Mouse (Mus musculus) heart, embryonic 11.5 days (tissue): ENCODE measurements around the gene Sipa1l2. TPM values are rescaled to one million over a fixed set of nuclear protein-coding genes. Genes with fewer than 3 reads are reported as not detected.
"Not testable (repeated sequence)": the region's sequence is repeated elsewhere in the genome, so short reads cannot be mapped to it uniquely, and the experiment has no call there.

Experiments used
- ATAC-seq: fragments of 200-750 bp; cut with Nextera tagmentation; replicated peaks from 2 replicates; pipeline ENCODE4 v1.8.0; 2017; ENCODE audit warnings: moderate library complexity; ENCODE audit not compliant: insufficient number of reproducible peaks, low FRiP score, low TSS enrichment
- H3K27ac ChIP-seq: fragments of 300-500 bp; sonication (generic); 2 replicates; pipeline ENCODE4 v1.5.1; 2014; ENCODE audit warnings: mild to moderate bottlenecking, low read depth, low read length
- H3K27me3 ChIP-seq: fragments of 300-500 bp; sonication (generic); 2 replicates; pipeline ENCODE4 v1.6.1; 2014; ENCODE audit warnings: mild to moderate bottlenecking, low read length, mixed read lengths; ENCODE audit not compliant: control insufficient read depth, insufficient read depth
- H3K36me3 ChIP-seq: fragments of 300-500 bp; sonication (generic); 2 replicates; pipeline ENCODE4 v1.6.1; 2014; ENCODE audit warnings: mild to moderate bottlenecking, low read length, moderate library complexity, mixed read lengths; ENCODE audit not compliant: control insufficient read depth, insufficient read depth
- H3K4me1 ChIP-seq: fragments of 300-500 bp; sonication (generic); 2 replicates; pipeline ENCODE4 v1.6.1; 2014; ENCODE audit warnings: low read length; ENCODE audit not compliant: control insufficient read depth, insufficient read depth
- H3K4me2 ChIP-seq: fragments of 300-500 bp; sonication (generic); 2 replicates; pipeline ENCODE4 v1.6.1; 2014; ENCODE audit warnings: mild to moderate bottlenecking, moderate library complexity
- H3K4me3 ChIP-seq: fragments of 300-500 bp; sonication (generic); 2 replicates; pipeline ENCODE4 v1.5.1; 2014; ENCODE audit warnings: low read depth, low read length
- H3K9ac ChIP-seq: fragments of 300-500 bp; sonication (generic); 2 replicates; pipeline ENCODE4 v1.6.1; 2014; ENCODE audit warnings: mild to moderate bottlenecking, low read depth, low read length, moderate library complexity
- H3K9me3 ChIP-seq: fragments of 300-500 bp; sonication (generic); replicated peaks from 2 replicates; pipeline ENCODE4 v1.6.1; 2016; ENCODE audit warnings: low read length; ENCODE audit not compliant: control insufficient read depth
- WGBS: fragments of 180-500 bp; shearing (Covaris S2); extraction: QIAGEN DNeasy Blood & Tissue Kit; methylation state at CpG from one replicate; pipeline ENCODE4 v1.1.7; 2014; ENCODE audit not compliant: insufficient replicate concordance; 5-methylcytosine and 5-hydroxymethylcytosine counted together
- polyA plus RNA-seq: library from polyadenylated mRNA; unstranded; fragments of >200 nt; fragmentation: Nextera tagmentation; extraction: Ambion mirVana; gene quantifications from 2 replicates; pipeline ENCODE4 v1.2.1, GENCODE M21; 2014

The Sipa1l2 gene
- polyA plus RNA-seq, 1 experiment from 2014 or later, result 16.8 TPM

GRCm38 (mm10) chr8:125529019-125529418 lies 40.6 kb downstream of the Sipa1l2 start:
- WGBS, result 64% methylated on average over 6 of the region's 6 CpGs
- Histone ChIP-seq H3K36me3 (no peaks in the 10 kb centered on the region), H3K27me3 (no peaks in the 10 kb centered on the region), H3K4me3 (no peak overlapping the region), H3K27ac (no peak overlapping the region), H3K4me2 (no peak overlapping the region), H3K9ac (no peak overlapping the region), H3K9me3 (no peaks in the 10 kb centered on the region), H3K4me1 (peaks cover 84% of the 10 kb centered on the region)
- no peak for ATAC-seq

- Histone ChIP-seq H3K4me3 (no peak overlapping the region), H3K9ac (no peak overlapping the region), H3K9me3 (no peaks in the 10 kb centered on the region), H3K27me3 (no peaks in the 10 kb centered on the region), H3K4me1 (peaks cover 84% of the 10 kb centered on the region), H3K36me3 (no peaks in the 10 kb centered on the region), H3K27ac (no peak overlapping the region), H3K4me2 (no peak overlapping the region)
- WGBS, result 56% methylated on average over 3 of the region's 3 CpGs
- no peak for ATAC-seq
Measured at GRCm38 (mm10) chr8:125527941-125528340, 41.7 kb downstream of the Sipa1l2 start.

DNA sequence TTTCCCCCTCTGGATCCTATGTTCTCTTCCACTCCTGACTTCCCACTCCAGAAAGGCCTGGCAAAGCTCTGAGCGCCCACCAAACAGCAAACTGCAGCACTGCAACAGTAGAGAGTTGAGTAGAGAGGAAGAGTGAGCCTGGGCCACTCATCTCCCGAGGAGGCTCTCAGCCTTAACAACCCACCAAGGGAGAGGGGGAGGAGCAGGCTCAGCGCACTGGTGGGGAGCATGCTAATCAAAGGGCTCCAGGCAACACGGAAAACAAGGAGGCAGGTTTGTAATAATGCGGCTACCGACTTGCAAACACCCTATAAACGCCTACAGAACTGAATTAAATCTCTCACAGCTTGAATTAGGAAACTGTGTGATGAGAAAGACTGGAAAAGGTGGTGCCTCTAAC lies 42.6 kb downstream of the Sipa1l2 start:
- H3K36me3 ChIP-seq, result no peaks in the 10 kb centered on the region
- 14% methylated on average over 7 of the region's 7 CpGs for WGBS
- no peak overlapping the region for H3K4me3 ChIP-seq
- H3K27ac ChIP-seq, result no peak overlapping the region
- no peaks in the 10 kb centered on the region for H3K9me3 ChIP-seq
- ATAC-seq, result no peak
- no peak overlapping the region for H3K4me2 ChIP-seq
- H3K27me3 ChIP-seq, result no peaks in the 10 kb centered on the region
- H3K9ac ChIP-seq, result no peak overlapping the region
- peaks cover 84% of the 10 kb centered on the region for H3K4me1 ChIP-seq

DNA sequence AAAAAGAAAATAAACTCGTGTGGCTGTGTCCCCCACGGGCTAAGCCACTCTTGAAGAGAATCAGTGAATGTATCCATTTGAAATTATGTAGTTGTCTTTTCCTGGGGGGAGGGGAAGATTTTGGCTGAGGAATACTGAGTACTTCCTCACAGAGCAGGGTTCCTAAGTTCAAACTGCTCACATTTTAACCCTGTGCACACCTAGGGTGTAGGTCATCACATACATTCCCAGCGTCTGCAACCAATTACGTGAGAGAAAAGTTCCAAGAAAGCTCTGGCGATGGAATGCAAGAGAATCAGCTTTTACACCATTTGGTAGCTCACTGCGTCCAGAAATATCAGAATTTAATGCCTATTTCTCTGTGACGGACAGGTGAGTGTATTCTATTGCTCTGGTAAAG lies 43.0 kb downstream of the Sipa1l2 start:
- no peak for ATAC-seq
- Histone ChIP-seq H3K4me2 (no peak overlapping the region), H3K9me3 (no peaks in the 10 kb centered on the region), H3K9ac (no peak overlapping the region), H3K36me3 (no peaks in the 10 kb centered on the region), H3K27me3 (no peaks in the 10 kb centered on the region), H3K4me3 (no peak overlapping the region), H3K4me1 (peaks cover 84% of the 10 kb centered on the region), H3K27ac (no peak overlapping the region)
- 59% methylated on average over 7 of the region's 7 CpGs for WGBS

GRCm38 (mm10) chr8:125524479-125524878 lies 45.1 kb downstream of the Sipa1l2 start:
- Histone ChIP-seq H3K27me3 (no peaks in the 10 kb centered on the region), H3K27ac (no peak overlapping the region), H3K9me3 (no peaks in the 10 kb centered on the region), H3K36me3 (no peaks in the 10 kb centered on the region), H3K4me3 (no peak overlapping the region), H3K9ac (no peak overlapping the region), H3K4me1 (peaks cover 81% of the 10 kb centered on the region), H3K4me2 (no peak overlapping the region)
- ATAC-seq, result no peak
- WGBS, result 79% methylated on average over 2 of the region's 2 CpGs

DNA sequence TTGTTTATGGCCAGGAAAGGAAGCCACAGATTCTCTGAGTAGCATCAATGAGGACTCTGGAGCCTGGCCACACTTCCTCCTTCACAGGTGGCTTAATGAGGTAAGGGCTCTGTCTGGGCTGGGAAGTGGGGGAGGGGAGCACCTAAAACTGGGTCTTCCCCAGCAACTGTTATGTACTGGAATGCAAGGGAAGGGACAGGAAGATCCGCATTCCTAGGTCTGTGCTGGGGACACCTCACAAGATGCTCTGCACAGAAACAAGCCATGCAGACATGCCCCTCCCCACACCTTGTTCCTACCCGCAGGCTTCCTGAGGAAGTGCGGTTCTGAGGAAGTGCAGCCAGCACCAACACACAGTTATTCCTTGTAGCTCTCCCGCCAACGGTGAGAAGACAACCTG lies 46.4 kb downstream of the Sipa1l2 start:
- H3K36me3 ChIP-seq, result no peaks in the 10 kb centered on the region
- H3K4me1 ChIP-seq, result peaks cover 77% of the 10 kb centered on the region
- H3K9ac ChIP-seq, result no peak overlapping the region
- H3K9me3 ChIP-seq, result no peaks in the 10 kb centered on the region
- H3K4me2 ChIP-seq, result no peak overlapping the region
- H3K27ac ChIP-seq, result no peak overlapping the region; the same call in 1 of the 2 replicates
- ATAC-seq, result no peak
- WGBS, result 26% methylated on average over 5 of the region's 5 CpGs
- H3K27me3 ChIP-seq, result no peaks in the 10 kb centered on the region
- no peak overlapping the region for H3K4me3 ChIP-seq

DNA sequence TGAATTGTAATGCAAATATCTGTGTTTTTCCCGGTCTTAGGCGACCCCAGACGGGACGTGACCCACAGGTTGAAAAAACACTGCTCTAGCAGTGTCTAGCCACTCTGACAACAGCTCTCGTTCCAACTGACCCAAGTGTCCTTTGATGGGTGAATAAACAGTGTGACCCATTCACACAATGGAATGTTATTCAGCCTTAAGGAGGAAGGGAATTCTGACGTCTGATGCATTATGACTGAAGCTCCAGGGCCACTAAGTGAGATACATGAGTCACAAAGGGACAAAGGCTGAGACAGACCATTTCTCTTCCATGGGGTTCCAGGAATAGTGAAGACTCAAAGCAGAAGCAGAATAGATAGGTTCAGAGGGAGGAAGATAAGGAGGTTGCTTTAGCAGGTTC lies 47.5 kb downstream of the Sipa1l2 start:
- Histone ChIP-seq H3K4me1 (peaks cover 70% of the 10 kb centered on the region), H3K4me2 (no peak overlapping the region), H3K4me3 (no peak overlapping the region), H3K36me3 (no peaks in the 10 kb centered on the region), H3K9me3 (no peaks in the 10 kb centered on the region), H3K9ac (no peak overlapping the region), H3K27ac (no peak overlapping the region), H3K27me3 (no peaks in the 10 kb centered on the region)
- no peak for ATAC-seq
- WGBS, result 28% methylated on average over 6 of the region's 6 CpGs

DNA sequence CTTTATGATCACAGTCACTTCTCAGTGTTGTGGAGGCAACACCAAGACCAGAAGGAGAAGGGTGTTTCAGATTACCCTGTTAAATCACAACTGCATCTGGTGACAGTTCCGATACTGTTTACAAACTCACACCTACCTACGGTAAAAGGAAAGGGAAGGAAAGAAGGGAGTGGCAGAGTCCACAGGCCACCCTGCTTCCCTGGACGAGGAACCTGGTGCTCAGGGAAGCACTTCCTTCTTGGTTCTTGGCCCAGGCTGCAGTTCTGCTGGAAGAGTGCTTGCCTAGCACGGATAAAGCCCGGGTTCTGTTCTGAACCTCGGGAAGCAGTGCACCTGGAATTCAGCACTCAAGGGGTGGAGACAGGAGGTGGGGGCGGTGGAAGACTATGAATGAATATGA lies 48.5 kb downstream of the Sipa1l2 start:
- Histone ChIP-seq H3K9me3 (no peaks in the 10 kb centered on the region), H3K9ac (no peak overlapping the region), H3K36me3 (no peaks in the 10 kb centered on the region), H3K4me1 (peaks cover 68% of the 10 kb centered on the region), H3K4me2 (no peak overlapping the region), H3K27me3 (no peaks in the 10 kb centered on the region), H3K27ac (no peak overlapping the region), H3K4me3 (no peak overlapping the region)
- WGBS, result 44% methylated on average over 7 of the region's 7 CpGs
- ATAC-seq, result no peak

DNA sequence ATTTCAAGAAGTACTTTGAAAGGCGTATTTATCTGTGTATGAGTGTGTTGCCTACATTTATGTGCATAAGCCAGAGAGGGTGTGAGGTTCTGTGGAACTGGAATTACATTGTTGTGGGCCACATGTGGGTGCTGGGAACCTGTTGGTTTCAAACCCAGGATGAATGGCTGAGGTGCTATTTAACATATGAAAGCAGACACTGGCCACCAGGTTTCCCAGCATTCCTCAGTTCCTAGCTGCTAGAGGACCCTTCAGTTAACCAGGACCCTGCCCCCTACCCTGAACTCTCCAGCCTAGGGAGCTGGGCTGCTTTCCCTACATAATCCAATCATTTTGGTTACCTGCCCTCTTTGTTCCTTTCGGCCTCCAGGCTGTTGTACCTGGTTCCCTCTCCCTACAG lies 49.3 kb downstream of the Sipa1l2 start:
- not testable (repeated sequence) for H3K4me3 ChIP-seq, H3K27me3 ChIP-seq, H3K4me2 ChIP-seq, H3K27ac ChIP-seq, H3K36me3 ChIP-seq, H3K9me3 ChIP-seq, H3K9ac ChIP-seq, ATAC-seq
- H3K4me1 ChIP-seq, result peaks cover 75% of the 10 kb centered on the region
- 89% methylated on average over 2 of the region's 2 CpGs for WGBS
